Mouse (Mus musculus) hindbrain, postnatal 0 days (tissue): Measurements from ENCODE around the gene Ldlrad3. TPM values are rescaled to one million over a fixed set of nuclear protein-coding genes. Genes with fewer than 3 reads are reported as not detected.

Experiments
- ATAC-seq: fragments of 200-750 bp; cut with Nextera tagmentation; 2 replicates; pipeline ENCODE4 v1.8.0; 2017; ENCODE audit warnings: mild to moderate bottlenecking, moderate TSS enrichment, moderate library complexity
- DNase-seq: peaks from one replicate; pipeline ENCODE4 v3.0.0-alpha.2; 2015; ENCODE audit warnings: low spot score
- H3K27ac ChIP-seq: fragments of 300-500 bp; sonication (generic); 2 replicates; pipeline ENCODE4 v1.5.1; 2014; ENCODE audit warnings: mild to moderate bottlenecking
- H3K27me3 ChIP-seq: fragments of 300-500 bp; sonication (generic); 2 replicates; pipeline ENCODE4 v1.6.1; 2014; ENCODE audit warnings: low read length, mixed read lengths; ENCODE audit not compliant: insufficient read depth
- H3K36me3 ChIP-seq: fragments of 300-500 bp; sonication (generic); 2 replicates; pipeline ENCODE4 v1.6.1; 2014; ENCODE audit warnings: low read length, mixed read lengths; ENCODE audit not compliant: insufficient read depth
- H3K4me1 ChIP-seq: fragments of 300-500 bp; sonication (generic); 2 replicates; pipeline ENCODE4 v1.6.1; 2014; ENCODE audit warnings: antibody characterized with exemption, low read length, mixed read lengths; ENCODE audit not compliant: insufficient read depth
- H3K4me2 ChIP-seq: fragments of 300-500 bp; sonication (generic); 2 replicates; pipeline ENCODE4 v1.6.1; 2014; ENCODE audit warnings: low read depth, mild to moderate bottlenecking, low read length, moderate library complexity, mixed read lengths
- H3K4me3 ChIP-seq: fragments of 300-500 bp; sonication (generic); 2 replicates; pipeline ENCODE4 v1.5.1; 2014; ENCODE audit warnings: low read length
- H3K9ac ChIP-seq: fragments of 300-500 bp; sonication (generic); replicated peaks from 2 replicates; pipeline ENCODE4 v1.6.1; 2014; ENCODE audit warnings: mild to moderate bottlenecking, low read length, moderate library complexity, mixed read lengths
- H3K9me3 ChIP-seq: fragments of 300-500 bp; sonication (generic); 2 replicates; pipeline ENCODE4 v1.6.1; 2016; ENCODE audit warnings: low read length, mixed read lengths
- CTCF ChIP-seq: IDR thresholded peaks from 2 replicates; pipeline ENCODE4 v1.5.1; 2016; ENCODE audit warnings: antibody characterized with exemption, control low read depth, low read depth
- WGBS: fragments of 180-500 bp; shearing (Covaris S2); extraction: QIAGEN DNeasy Blood & Tissue Kit; methylation state at CpG from one replicate; pipeline ENCODE4 v1.1.7; 2014; 5-methylcytosine and 5-hydroxymethylcytosine counted together
- polyA plus RNA-seq: library from polyadenylated mRNA; unstranded; fragments of >200 nt; fragmentation: Nextera tagmentation; extraction: Ambion mirVana; gene quantifications from 2 replicates; pipeline ENCODE4 v1.2.1, GENCODE M21; 2015
- total RNA-seq: library from RNA; depleted of rRNA; stranded (reverse); fragments of >200 nt; gene quantifications from 2 replicates; pipeline ENCODE4 v1.2.3, GENCODE M21; 2014

Gene Ldlrad3
- total and polyA plus RNA-seq, 2 experiments from 2014 or later, result 21.6 to 32.4 TPM

GRCm38 (mm10) chr2:102142197-102142623 is 44.0 kb downstream of the Ldlrad3 start:
- WGBS, result 50% methylated on average over 4 of the region's 4 CpGs

GRCm38 (mm10) chr2:102141199-102141598 is 45.0 kb downstream of the Ldlrad3 start:
- Histone ChIP-seq H3K4me3 (no peak overlapping the region), H3K4me2 (no peak overlapping the region), H3K27ac (no peak overlapping the region), H3K27me3 (no peaks in the 10 kb centered on the region), H3K36me3 (no peaks in the 10 kb centered on the region), H3K9me3 (no peaks in the 10 kb centered on the region), H3K9ac (no peak overlapping the region), H3K4me1 (0 out of 2 replicates have a peak, but pooled peaks cover 4% of the 10 kb centered on the region)
- 66% methylated on average over 2 of the region's 2 CpGs for WGBS
- ATAC-seq, result no peak
- TF ChIP-seq CTCF, result no peak
- no peak for DNase-seq

More at GRCm38 (mm10) chr2:102142197-102142623, 44.0 kb downstream of the Ldlrad3 start:
- H3K9ac ChIP-seq, result no peak overlapping the region
- H3K4me3 ChIP-seq, result no peak overlapping the region
- ATAC-seq, result 0 out of 2 replicates have a peak, but pooled peaks have one; percentile 11
- H3K4me2 ChIP-seq, result no peak overlapping the region
- H3K4me1 ChIP-seq, result 0 out of 2 replicates have a peak, but pooled peaks cover 4% of the 10 kb centered on the region
- no peaks in the 10 kb centered on the region for H3K27me3 ChIP-seq
- no peak for DNase-seq
- no peaks in the 10 kb centered on the region for H3K9me3 ChIP-seq
- H3K36me3 ChIP-seq, result no peaks in the 10 kb centered on the region
- no peak for TF ChIP-seq CTCF
- H3K27ac ChIP-seq, result no peak overlapping the region

GRCm38 (mm10) chr2:102137922-102138321 is 48.3 kb downstream of the Ldlrad3 start:
- H3K9me3 ChIP-seq, result no peaks in the 10 kb centered on the region
- no peaks in the 10 kb centered on the region for H3K27me3 ChIP-seq
- DNase-seq (no peak), ATAC-seq (no peak)
- no peak for TF ChIP-seq CTCF
- no peak overlapping the region for H3K27ac ChIP-seq
- no peak overlapping the region for H3K9ac ChIP-seq
- H3K36me3 ChIP-seq, result no peaks in the 10 kb centered on the region
- no peak overlapping the region for H3K4me3 ChIP-seq
- H3K4me1 ChIP-seq, result 0 out of 2 replicates have a peak, but pooled peaks cover 14% of the 10 kb centered on the region
- WGBS, result 54% methylated on average over 6 of the region's 6 CpGs
- no peak overlapping the region for H3K4me2 ChIP-seq

GRCm38 (mm10) chr2:102136184-102136583 is 50.0 kb downstream of the Ldlrad3 start:
- Histone ChIP-seq H3K4me2 (no peak overlapping the region), H3K27me3 (no peaks in the 10 kb centered on the region), H3K9ac (no peak overlapping the region), H3K4me1 (peaks cover 10% of the 10 kb centered on the region; the same call in 1 of the 2 replicates), H3K4me3 (no peak overlapping the region), H3K9me3 (no peaks in the 10 kb centered on the region), H3K27ac (no peak overlapping the region), H3K36me3 (no peaks in the 10 kb centered on the region)
- no peak for TF ChIP-seq CTCF
- 77% methylated on average over 3 of the region's 3 CpGs for WGBS
- ATAC-seq (no peak), DNase-seq (no peak)

GRCm38 (mm10) chr2:102134510-102135262 is 51.5 kb downstream of the Ldlrad3 start:
- TF ChIP-seq CTCF, result no peak
- Histone ChIP-seq H3K4me2 (no peak overlapping the region), H3K4me1 (peaks cover 18% of the 10 kb centered on the region), H3K4me3 (no peak overlapping the region), H3K36me3 (no peaks in the 10 kb centered on the region), H3K27ac (peak overlapping the region; percentile 54; the same call in 1 of the 2 replicates), H3K27me3 (no peaks in the 10 kb centered on the region), H3K9me3 (no peaks in the 10 kb centered on the region), H3K9ac (no peak overlapping the region)
- 27% methylated on average over 9 of the region's 9 CpGs for WGBS
- peak; percentile 64 for ATAC-seq
- DNase-seq, result peak; percentile 86

- Histone ChIP-seq H3K36me3 (no peaks in the 10 kb centered on the region), H3K9me3 (no peaks in the 10 kb centered on the region), H3K9ac (no peak overlapping the region), H3K4me2 (no peak overlapping the region), H3K27ac (no peak overlapping the region), H3K27me3 (no peaks in the 10 kb centered on the region), H3K4me3 (no peak overlapping the region), H3K4me1 (peaks cover 20% of the 10 kb centered on the region)
- DNase-seq (no peak), ATAC-seq (no peak)
- no peak for TF ChIP-seq CTCF
- WGBS, result 58% methylated on average over 10 of the region's 10 CpGs
Measured at GRCm38 (mm10) chr2:102132945-102133558, 53.1 kb downstream of the Ldlrad3 start.
